Mouse (Mus musculus) NIH3T3 (cell line): Measurements from ENCODE around the gene Rbm47.

Experiments used
- DNase-seq: peaks from one replicate; pipeline ENCODE4 v3.0.0-alpha.2; 2012; ENCODE audit warnings: low read depth

The Rbm47 gene

DNA sequence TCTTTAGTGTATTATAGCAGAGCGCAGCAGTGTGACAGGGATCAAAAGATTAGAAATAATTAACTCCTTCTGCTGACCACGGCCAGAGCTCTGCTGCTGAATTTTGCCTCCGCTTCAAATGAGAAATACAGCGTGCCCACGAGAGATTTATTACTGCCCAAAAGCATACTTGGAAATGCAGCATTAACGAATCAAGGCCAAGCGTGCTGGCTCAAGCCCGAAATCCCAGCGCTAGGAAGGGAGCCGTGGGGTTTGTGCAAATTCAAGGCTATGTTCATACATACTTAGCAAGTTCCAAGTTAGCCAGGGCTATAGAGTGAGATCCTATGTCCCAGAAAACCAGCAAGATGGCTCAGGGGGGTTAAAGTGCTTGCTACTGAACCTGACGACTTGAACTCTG lies 47.5 kb downstream of the Rbm47 start:
- no peak for DNase-seq

GRCm38 (mm10) chr5:66124931-66125330 lies 48.0 kb downstream of the Rbm47 start:
- no peak for DNase-seq

DNA sequence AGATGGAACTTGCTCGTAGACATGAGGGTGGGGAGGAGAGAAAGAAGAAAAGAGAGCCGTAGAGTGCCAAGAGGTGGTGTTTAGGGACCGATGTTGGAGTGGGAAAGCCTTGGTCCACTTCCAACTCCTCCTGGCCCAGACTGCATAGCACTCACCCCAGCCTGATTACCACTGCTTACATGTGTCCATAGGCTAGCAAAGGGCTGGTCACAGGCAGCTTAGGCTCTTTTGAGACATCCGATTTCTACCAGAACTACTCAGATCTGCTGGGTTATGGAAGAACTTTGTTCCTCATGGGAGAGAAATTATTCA lies 48.9 kb downstream of the Rbm47 start:
- DNase-seq, result no peak

DNA sequence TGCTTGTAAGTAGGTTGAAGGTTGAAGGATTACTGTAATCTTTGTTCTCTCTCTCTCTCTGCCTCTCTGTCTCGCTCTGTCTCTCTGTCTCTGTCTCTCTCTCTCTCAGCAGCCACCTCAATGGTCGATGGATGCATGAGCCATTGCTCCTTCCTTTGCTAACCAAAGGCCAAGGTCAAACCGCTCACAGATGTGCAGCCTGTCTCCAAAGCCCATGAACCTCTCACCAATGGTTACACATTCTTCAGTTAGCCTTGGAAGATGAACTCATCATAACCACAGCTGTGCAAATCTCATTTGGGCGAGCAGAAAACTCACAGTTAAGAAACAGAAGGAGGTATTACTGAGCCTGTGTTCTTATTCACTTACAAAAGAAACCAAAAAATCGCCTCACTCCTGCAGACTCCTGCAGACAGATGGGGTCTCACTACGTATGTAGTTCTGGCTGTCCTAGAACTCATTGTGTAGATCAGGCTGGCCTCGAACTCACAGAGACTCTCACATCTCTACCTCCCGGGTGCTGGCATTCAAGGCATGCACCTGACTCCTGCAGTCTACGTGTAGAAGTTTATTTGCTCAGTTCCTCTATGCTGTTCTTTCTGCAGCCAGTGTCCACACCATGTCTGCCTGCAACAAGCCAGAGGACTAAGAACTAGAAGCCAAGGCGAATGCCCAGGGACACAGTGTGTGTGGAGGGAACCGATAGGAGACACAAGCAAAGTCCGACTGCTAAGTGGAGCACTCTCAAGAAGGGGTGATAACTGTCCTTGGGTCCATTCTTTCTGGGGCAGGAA lies 49.4 kb downstream of the Rbm47 start:
- DNase-seq, result peak; percentile 34

GRCm38 (mm10) chr5:66121255-66121654 lies 51.7 kb downstream of the Rbm47 start:
- no peak for DNase-seq

DNA sequence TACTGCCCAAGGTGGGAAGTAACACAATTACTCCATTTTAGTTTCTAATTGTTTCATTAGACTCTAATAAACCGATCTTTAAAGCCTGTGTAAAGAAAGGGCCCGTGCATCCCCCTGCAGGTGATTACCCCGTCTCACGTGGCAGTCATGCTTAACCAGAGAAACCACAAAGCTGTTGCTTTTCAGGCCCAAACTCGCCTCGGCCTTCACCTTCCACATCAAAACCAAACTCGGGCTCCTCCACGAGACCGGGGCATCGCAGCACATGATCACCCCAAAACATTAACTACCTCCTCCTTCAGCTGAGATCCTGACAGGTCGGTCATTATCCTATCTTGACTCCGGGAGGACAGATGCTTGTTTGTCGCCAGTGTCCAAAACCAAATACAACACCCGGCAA lies 58.2 kb downstream of the Rbm47 start:
- DNase-seq, result no peak

DNA sequence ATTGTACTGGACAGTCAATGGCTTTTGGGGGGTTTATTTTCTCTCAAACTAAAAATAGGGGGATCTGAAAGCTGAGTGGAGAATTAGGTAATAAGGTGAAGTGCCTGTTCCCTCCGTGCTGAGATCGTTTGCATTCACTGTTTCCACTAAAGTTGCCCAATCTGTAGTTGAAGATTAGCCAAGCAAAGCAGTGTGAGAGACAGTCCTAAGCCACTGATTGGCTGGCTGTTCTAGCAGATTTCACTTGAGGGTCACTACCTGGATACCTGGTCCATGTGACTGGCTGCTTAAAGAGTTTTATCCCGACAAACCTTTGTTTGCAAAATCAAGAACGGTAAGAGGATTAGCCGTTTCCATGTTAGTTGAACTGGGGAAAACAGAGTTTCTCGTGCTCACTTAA lies 58.7 kb downstream of the Rbm47 start:
- DNase-seq, result peak; percentile 43

- DNase-seq, result peak; percentile 38
Observed at GRCm38 (mm10) chr5:66112059-66112458, 60.9 kb downstream of the Rbm47 start.

DNA sequence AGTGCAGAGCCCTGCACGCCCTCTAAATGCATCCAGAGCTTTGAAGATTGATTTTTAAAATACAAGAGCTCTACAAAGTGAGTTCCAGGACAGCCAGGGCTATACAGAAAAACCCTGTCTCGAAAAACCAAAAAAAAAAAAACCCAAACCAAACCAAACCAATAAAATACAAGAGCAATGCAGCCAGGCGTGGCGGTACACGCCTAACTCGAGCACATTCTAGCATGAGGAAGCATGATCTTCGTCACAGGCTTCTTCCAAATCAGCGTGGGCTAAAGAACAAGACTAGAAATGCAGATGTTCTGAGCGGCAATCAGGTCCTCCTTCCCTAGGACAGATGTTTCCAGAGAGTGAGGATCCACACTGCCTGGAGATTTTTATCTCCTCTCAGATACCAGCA lies 66.5 kb downstream of the Rbm47 start:
- DNase-seq, result no peak

- DNase-seq, result peak; percentile 91
Observed at GRCm38 (mm10) chr5:66105946-66106345, 67.0 kb downstream of the Rbm47 start.

- DNase-seq, result peak; percentile 38
Observed at GRCm38 (mm10) chr5:66105366-66105765, 67.6 kb downstream of the Rbm47 start.

DNA sequence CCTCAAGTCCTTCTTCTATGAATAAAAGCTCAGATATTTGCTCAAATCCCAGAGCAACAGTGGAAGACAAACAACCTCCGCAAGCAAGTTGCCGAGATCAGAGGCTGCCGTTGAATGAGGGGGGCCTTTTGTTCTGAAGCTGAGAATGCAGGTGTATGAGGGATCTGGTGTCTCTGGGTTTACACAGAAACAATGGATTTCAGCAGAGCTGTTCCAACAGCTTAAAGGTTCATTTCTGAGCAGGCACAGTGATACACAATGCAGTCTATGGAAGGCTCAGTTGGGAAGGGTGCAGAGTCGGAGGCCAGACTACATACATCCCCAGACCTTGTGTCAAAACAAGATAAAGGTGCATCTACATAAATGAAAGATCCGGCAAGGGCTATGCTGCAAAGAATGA lies 69.5 kb downstream of the Rbm47 start:
- DNase-seq, result no peak

GRCm38 (mm10) chr5:66102821-66103220 lies 70.1 kb downstream of the Rbm47 start:
- no peak for DNase-seq

DNA sequence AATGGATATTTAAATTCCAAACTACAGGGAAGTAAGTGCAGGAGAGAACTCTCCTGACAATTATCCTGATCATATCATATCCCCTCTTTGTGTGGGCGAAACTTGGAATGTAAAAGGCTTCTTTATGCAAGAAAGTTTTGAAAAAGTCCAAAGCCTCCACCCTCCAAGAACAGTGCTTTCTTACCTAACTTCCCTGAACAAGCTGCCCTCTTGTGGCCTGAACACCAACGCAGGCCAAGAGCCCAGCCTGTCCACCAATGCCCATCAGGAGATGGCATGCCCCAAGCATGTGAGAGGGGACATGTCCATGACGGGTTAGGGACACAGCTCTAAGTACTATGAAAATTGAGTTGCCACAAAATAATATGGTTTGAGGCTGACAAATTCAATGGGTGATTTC lies 71.3 kb downstream of the Rbm47 start:
- peak; percentile 72 for DNase-seq

- DNase-seq, result no peak
Observed at GRCm38 (mm10) chr5:66100322-66100721, 72.6 kb downstream of the Rbm47 start.

DNA sequence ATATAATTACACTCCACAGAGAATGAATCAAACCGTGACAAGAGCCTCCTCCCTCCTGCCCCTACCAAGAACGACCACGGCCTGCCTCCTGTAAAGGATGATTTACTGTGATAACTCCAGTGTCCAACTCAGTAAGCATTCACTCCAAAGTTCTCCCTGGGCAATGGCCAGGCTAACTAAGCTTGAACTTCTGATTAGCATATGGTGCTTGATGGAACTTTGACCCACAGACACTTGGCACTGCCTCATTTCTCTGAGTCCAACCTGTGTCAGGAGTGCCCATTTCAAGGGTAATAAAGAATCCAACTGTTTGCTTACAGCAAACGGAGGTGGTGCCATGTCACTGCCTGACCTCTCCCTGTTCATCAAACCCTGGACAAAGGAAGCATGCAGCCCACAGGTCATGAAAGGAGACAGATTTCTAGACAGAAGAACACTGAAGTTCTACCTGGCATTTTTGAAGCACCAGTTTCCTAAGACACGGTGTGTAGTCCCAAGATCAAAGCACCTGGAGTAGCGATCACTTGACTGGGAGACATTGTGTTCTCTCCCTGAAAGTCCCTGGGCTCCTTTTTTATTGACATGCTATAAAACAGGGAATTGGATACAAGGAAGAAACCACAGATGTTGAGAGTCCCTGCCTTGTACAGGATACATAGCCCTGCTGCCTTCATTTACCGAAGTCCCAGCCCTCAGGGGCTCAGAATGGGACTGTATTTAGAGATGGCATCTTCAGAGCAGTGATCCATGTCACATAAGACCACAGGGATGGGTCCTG lies 74.6 kb downstream of the Rbm47 start:
- DNase-seq, result no peak

DNA sequence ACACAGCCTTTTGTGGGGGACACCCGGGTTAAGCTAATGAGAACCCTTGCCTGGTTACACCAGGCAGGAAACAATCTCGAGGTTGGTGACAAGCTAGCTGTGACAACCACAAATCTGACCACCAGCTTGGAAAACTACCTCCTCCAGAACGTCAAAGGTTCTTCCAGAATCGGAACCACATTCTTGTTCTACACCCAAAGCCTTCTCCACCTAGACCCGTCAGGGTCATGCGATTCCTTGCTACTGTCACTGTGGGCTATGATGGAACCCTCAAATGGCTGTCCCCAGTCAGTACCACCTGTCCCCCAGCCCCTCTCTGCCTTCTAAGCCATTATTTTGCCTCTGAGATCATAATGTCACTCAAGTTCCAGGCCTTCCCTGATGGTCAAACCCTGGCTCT lies 76.8 kb downstream of the Rbm47 start:
- DNase-seq, result no peak

DNA sequence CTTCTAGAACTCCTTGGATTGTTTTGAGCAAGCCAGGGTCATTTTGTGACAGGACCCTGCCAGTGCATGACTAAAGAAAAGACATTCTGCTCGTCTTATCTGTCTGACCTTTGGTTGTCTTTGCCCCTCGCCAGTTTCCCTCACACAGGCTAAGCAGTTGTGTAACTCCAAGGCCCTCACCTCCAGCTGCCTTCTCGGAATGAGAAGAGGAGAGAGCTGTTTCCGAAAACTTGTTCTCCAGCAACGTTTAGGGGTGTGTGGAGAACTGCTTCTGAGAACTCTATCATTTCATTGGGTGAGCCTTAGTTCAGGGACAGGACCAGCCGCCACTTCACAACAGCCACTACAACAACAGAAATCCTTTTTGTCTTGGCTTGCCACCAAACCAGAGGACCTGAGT lies 77.8 kb downstream of the Rbm47 start:
- DNase-seq, result no peak

DNA sequence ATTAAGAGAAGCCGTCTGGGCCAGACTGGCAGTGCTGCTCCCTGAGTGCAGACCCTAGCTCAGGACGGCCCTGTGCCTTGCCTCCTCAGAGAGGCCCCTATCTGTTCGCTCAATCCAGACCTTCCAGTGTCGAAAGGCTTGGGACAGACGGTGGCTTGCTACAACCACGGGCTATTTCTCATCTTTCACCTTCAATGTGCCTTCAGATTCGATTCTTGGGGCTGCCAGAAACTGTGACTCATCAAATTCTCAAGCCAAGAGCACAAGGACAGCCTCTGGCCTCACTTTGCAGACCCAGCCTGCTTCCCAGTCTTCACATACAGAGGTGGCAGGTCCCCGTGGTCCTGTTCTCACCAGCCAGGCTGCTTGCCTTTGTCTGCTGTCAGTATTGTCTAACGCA lies 82.9 kb downstream of the Rbm47 start:
- DNase-seq, result peak; percentile 84

DNA sequence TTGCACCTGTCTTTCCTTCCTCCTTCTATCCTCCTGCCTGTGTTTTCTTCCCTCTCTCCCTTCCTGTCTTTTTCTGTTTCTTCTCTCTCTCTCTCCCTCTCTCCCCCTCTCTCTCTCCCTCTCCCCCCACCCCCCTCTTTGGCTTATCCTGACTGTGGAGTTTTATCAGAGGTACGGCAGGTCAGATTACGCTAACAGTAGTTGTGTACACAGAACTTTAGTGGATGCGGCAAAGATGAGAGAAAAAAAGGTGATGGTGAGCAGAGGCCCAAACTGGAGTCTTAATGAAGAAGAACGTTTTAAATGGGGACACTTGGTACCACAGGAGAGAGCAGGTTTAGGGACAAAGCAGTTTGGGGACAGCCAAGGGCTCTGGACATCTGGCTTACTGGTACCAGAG lies 83.3 kb downstream of the Rbm47 start:
- no peak for DNase-seq

GRCm38 (mm10) chr5:66088902-66089295 lies 84.0 kb downstream of the Rbm47 start:
- DNase-seq, result no peak

DNA sequence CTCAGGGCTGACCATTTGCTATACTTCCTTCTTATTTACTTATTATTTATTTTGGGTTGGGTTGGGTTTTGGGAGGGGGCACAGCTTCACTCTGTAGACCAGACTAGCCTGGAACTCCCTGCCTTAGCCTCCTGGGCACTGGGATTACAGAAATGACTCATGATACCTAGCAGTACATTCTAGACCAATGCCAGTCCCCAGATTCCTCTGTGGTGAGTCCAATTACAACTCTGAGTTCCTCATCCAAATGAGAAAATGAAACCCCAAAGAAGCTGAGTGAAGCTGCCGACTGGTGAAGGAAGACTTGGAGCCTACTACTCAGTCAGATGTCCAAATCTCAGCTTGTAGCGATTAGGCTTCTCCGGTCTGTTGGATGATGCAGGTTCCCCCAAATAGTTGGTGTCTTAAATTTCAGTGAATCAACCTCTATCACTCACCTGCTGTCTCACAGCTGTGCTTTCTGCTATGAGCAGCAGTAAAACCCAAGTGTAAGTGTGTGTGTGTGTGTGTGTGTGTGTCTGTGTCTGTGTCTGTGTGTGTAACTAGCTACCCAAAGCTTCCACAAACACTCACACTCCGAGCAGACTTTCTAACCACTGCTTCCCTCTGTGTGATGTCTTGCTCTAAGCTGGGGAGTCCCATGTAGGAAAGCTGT lies 84.5 kb downstream of the Rbm47 start:
- DNase-seq, result peak; percentile 72

GRCm38 (mm10) chr5:66086952-66087351 lies 86.0 kb downstream of the Rbm47 start:
- no peak for DNase-seq
